Mouse (Mus musculus) cortical plate, adult 2 months (tissue): Measurements from ENCODE around the gene Cuta.
A peak's percentile ranks its signal among the peaks of the same experiment; 100 is the strongest.

Source experiments
- CTCF ChIP-seq: fragments of 200-500 bp; IDR thresholded peaks from 2 replicates; pipeline ENCODE4 v1.5.1; 2011; ENCODE audit warnings: mild to moderate bottlenecking, control low read depth, low read length; ENCODE audit not compliant: insufficient read depth; ENCODE audit errors: extremely low read depth
- POLR2A ChIP-seq: fragments of 200-500 bp; IDR thresholded peaks from 2 replicates; pipeline ENCODE4 v1.6.1; 2011; ENCODE audit warnings: mild to moderate bottlenecking, low read length, control low read depth; ENCODE audit not compliant: insufficient read depth; ENCODE audit errors: extremely low read depth

- no peak for TF ChIP-seq POLR2A
- peak; percentile 90 for TF ChIP-seq CTCF
These were observed 53.2 kb downstream of the Cuta start for GRCm38 (mm10) chr17:26886047-26886749.
